Mouse (Mus musculus): ENCODE results near the gene Dusp7. TPM values are rescaled to one million over a fixed set of nuclear protein-coding genes. Genes with fewer than 3 reads are reported as not detected.

The Dusp7 gene
- polyA plus RNA-seq (2014; fragmentation: Nextera tagmentation; extraction: Ambion mirVana): 26.8 and 27.6 TPM in 2 replicates

GRCm38 (mm10) chr9:106368112-106368717 is at the start of gene Dusp7:
Gene Dusp7 (plus strand): TSS chr9:106368632.
- Histone ChIP-seq H3K27me3 (ENCODE audit: control insufficient read depth, insufficient read depth, low read length) (no peaks in the 10 kb centered on the region), H3K36me3 (ENCODE audit: control insufficient read depth, insufficient read depth, low read length) (peaks cover 3% of the 10 kb centered on the region; the same call in 1 of the 2 replicates), H3K4me2 (ENCODE audit: low read depth, low read length, severe bottlenecking) (peak within 1 kb of the TSS; percentile 98), H3K9me3 (ENCODE audit: control insufficient read depth, low read length) (no peaks in the 10 kb centered on the region), H3K4me3 (ENCODE audit: low read depth, low read length) (peak within 1 kb of the TSS; percentile 86), H3K27ac (ENCODE audit: low read depth, low read length) (peak within 1 kb of the TSS; percentile 91), H3K4me1 (replicated peaks; ENCODE audit: control insufficient read depth, insufficient read depth, low read length) (peaks cover 9% of the 10 kb centered on the region), H3K9ac (ENCODE audit: low read length) (peak within 1 kb of the TSS; percentile 92)
- DNase-seq (ENCODE audit: low spot score) (peak; percentile 91), ATAC-seq (replicated peaks; ENCODE audit: low FRiP score) (peak; percentile 85)
- under 1% methylated on average over 54 of the region's 57 CpGs for WGBS

- H3K36me3 ChIP-seq (ENCODE audit: control insufficient read depth, insufficient read depth, low read length): no peaks in the 10 kb centered on the region
- H3K4me1 ChIP-seq (replicated peaks; ENCODE audit: control insufficient read depth, insufficient read depth, low read length): no peaks in the 10 kb centered on the region
- no peaks in the 10 kb centered on the region for H3K9me3 ChIP-seq (ENCODE audit: control insufficient read depth, low read length)
- H3K4me2 ChIP-seq (ENCODE audit: low read depth, low read length, severe bottlenecking): no peak overlapping the region
- DNase-seq (ENCODE audit: low spot score): no peak
- H3K9ac ChIP-seq (ENCODE audit: low read length): no peak overlapping the region
- H3K27me3 ChIP-seq (ENCODE audit: control insufficient read depth, insufficient read depth, low read length): no peaks in the 10 kb centered on the region
- H3K4me3 ChIP-seq (ENCODE audit: low read depth, low read length): no peak overlapping the region
- no peak overlapping the region for H3K27ac ChIP-seq (ENCODE audit: low read depth, low read length)
- ATAC-seq (replicated peaks; ENCODE audit: low FRiP score): no peak
- 81% methylated on average over 2 of the region's 2 CpGs for WGBS
Observed at GRCm38 (mm10) chr9:106319095-106319494, 49.3 kb upstream of the Dusp7 start.

- H3K9me3 ChIP-seq (ENCODE audit: control insufficient read depth, low read length): no peaks in the 10 kb centered on the region
- WGBS: 83% methylated on average over 3 of the region's 3 CpGs
- ATAC-seq (replicated peaks; ENCODE audit: low FRiP score) (no peak), DNase-seq (ENCODE audit: low spot score) (no peak)
- no peak overlapping the region for H3K4me2 ChIP-seq (ENCODE audit: low read depth, low read length, severe bottlenecking)
- no peak overlapping the region for H3K27ac ChIP-seq (ENCODE audit: low read depth, low read length)
- no peak overlapping the region for H3K4me3 ChIP-seq (ENCODE audit: low read depth, low read length)
- no peak overlapping the region for H3K9ac ChIP-seq (ENCODE audit: low read length)
- H3K27me3 ChIP-seq (ENCODE audit: control insufficient read depth, insufficient read depth, low read length): no peaks in the 10 kb centered on the region
- H3K36me3 ChIP-seq (ENCODE audit: control insufficient read depth, insufficient read depth, low read length): no peaks in the 10 kb centered on the region
- H3K4me1 ChIP-seq (replicated peaks; ENCODE audit: control insufficient read depth, insufficient read depth, low read length): no peaks in the 10 kb centered on the region
Observed at GRCm38 (mm10) chr9:106322497-106322896, 45.9 kb upstream of the Dusp7 start.

GRCm38 (mm10) chr9:106326241-106326640 is 42.2 kb upstream of the Dusp7 start:
- Histone ChIP-seq H3K4me1 (replicated peaks; ENCODE audit: control insufficient read depth, insufficient read depth, low read length) (no peaks in the 10 kb centered on the region), H3K9me3 (ENCODE audit: control insufficient read depth, low read length) (no peaks in the 10 kb centered on the region), H3K4me2 (ENCODE audit: low read depth, low read length, severe bottlenecking) (no peak overlapping the region), H3K27me3 (ENCODE audit: control insufficient read depth, insufficient read depth, low read length) (no peaks in the 10 kb centered on the region), H3K9ac (ENCODE audit: low read length) (no peak overlapping the region), H3K27ac (ENCODE audit: low read depth, low read length) (no peak overlapping the region), H3K36me3 (ENCODE audit: control insufficient read depth, insufficient read depth, low read length) (no peaks in the 10 kb centered on the region), H3K4me3 (ENCODE audit: low read depth, low read length) (no peak overlapping the region)
- DNase-seq (ENCODE audit: low spot score): no peak
- 78% methylated on average over 8 of the region's 8 CpGs for WGBS
- no peak for ATAC-seq (replicated peaks; ENCODE audit: low FRiP score)

- DNase-seq (ENCODE audit: low spot score) (no peak), ATAC-seq (replicated peaks; ENCODE audit: low FRiP score) (no peak)
- no peaks in the 10 kb centered on the region for H3K4me1 ChIP-seq (replicated peaks; ENCODE audit: control insufficient read depth, insufficient read depth, low read length)
- no peak overlapping the region for H3K4me2 ChIP-seq (ENCODE audit: low read depth, low read length, severe bottlenecking)
- 84% methylated on average over 8 of the region's 8 CpGs for WGBS
- no peak overlapping the region for H3K27ac ChIP-seq (ENCODE audit: low read depth, low read length)
- H3K9me3 ChIP-seq (ENCODE audit: control insufficient read depth, low read length): no peaks in the 10 kb centered on the region
- H3K36me3 ChIP-seq (ENCODE audit: control insufficient read depth, insufficient read depth, low read length): no peaks in the 10 kb centered on the region
- H3K9ac ChIP-seq (ENCODE audit: low read length): no peak overlapping the region
- no peak overlapping the region for H3K4me3 ChIP-seq (ENCODE audit: low read depth, low read length)
- H3K27me3 ChIP-seq (ENCODE audit: control insufficient read depth, insufficient read depth, low read length): no peaks in the 10 kb centered on the region
Observed at GRCm38 (mm10) chr9:106327125-106327809, 41.2 kb upstream of the Dusp7 start.

- Histone ChIP-seq H3K27ac (ENCODE audit: low read depth, low read length) (no peak overlapping the region), H3K4me1 (replicated peaks; ENCODE audit: control insufficient read depth, insufficient read depth, low read length) (no peaks in the 10 kb centered on the region), H3K4me2 (ENCODE audit: low read depth, low read length, severe bottlenecking) (no peak overlapping the region)
Observed at GRCm38 (mm10) chr9:106328068-106328610, 40.3 kb upstream of the Dusp7 start.

GRCm38 (mm10) chr9:106328772-106329511 is 39.5 kb upstream of the Dusp7 start:
- Histone ChIP-seq H3K27me3 (ENCODE audit: control insufficient read depth, insufficient read depth, low read length) (no peaks in the 10 kb centered on the region), H3K36me3 (ENCODE audit: control insufficient read depth, insufficient read depth, low read length) (no peaks in the 10 kb centered on the region), H3K9me3 (ENCODE audit: control insufficient read depth, low read length) (no peaks in the 10 kb centered on the region), H3K27ac (ENCODE audit: low read depth, low read length) (no peak overlapping the region), H3K4me3 (ENCODE audit: low read depth, low read length) (no peak overlapping the region), H3K9ac (ENCODE audit: low read length) (no peak overlapping the region), H3K4me2 (ENCODE audit: low read depth, low read length, severe bottlenecking) (no peak overlapping the region), H3K4me1 (replicated peaks; ENCODE audit: control insufficient read depth, insufficient read depth, low read length) (no peaks in the 10 kb centered on the region)
- DNase-seq (ENCODE audit: low spot score): no peak
- 82% methylated on average over 5 of the region's 5 CpGs for WGBS
- no peak for ATAC-seq (replicated peaks; ENCODE audit: low FRiP score)

More at GRCm38 (mm10) chr9:106328068-106328610, 40.3 kb upstream of the Dusp7 start:
- ATAC-seq (replicated peaks; ENCODE audit: low FRiP score) (no peak), DNase-seq (ENCODE audit: low spot score) (no peak)
- H3K9me3 ChIP-seq (ENCODE audit: control insufficient read depth, low read length): no peaks in the 10 kb centered on the region
- no peak overlapping the region for H3K4me3 ChIP-seq (ENCODE audit: low read depth, low read length)
- no peaks in the 10 kb centered on the region for H3K27me3 ChIP-seq (ENCODE audit: control insufficient read depth, insufficient read depth, low read length)
- 92% methylated on average over 7 of the region's 7 CpGs for WGBS
- no peak overlapping the region for H3K9ac ChIP-seq (ENCODE audit: low read length)
- no peaks in the 10 kb centered on the region for H3K36me3 ChIP-seq (ENCODE audit: control insufficient read depth, insufficient read depth, low read length)

GRCm38 (mm10) chr9:106332746-106333145 is 35.7 kb upstream of the Dusp7 start:
- no peak overlapping the region for H3K27ac ChIP-seq (ENCODE audit: low read depth, low read length)
- no peaks in the 10 kb centered on the region for H3K9me3 ChIP-seq (ENCODE audit: control insufficient read depth, low read length)
- H3K27me3 ChIP-seq (ENCODE audit: control insufficient read depth, insufficient read depth, low read length): no peaks in the 10 kb centered on the region
- H3K4me3 ChIP-seq (ENCODE audit: low read depth, low read length): no peak overlapping the region
- DNase-seq (ENCODE audit: low spot score): no peak
- no peak overlapping the region for H3K9ac ChIP-seq (ENCODE audit: low read length)
- H3K36me3 ChIP-seq (ENCODE audit: control insufficient read depth, insufficient read depth, low read length): no peaks in the 10 kb centered on the region
- WGBS: 80% methylated on average over 3 of the region's 3 CpGs
- ATAC-seq (replicated peaks; ENCODE audit: low FRiP score): no peak
- no peaks in the 10 kb centered on the region; the same call in 1 of the 2 replicates for H3K4me1 ChIP-seq (replicated peaks; ENCODE audit: control insufficient read depth, insufficient read depth, low read length)
- H3K4me2 ChIP-seq (ENCODE audit: low read depth, low read length, severe bottlenecking): no peak overlapping the region
